Mouse (Mus musculus) CH12.LX (cell line): ENCODE results near the gene Ace3. TPM values are rescaled to one million over a fixed set of nuclear protein-coding genes. Genes with fewer than 3 reads are reported as not detected.
A peak's percentile ranks its signal among the peaks of the same experiment; 100 is the strongest.
"Not testable (repeated sequence)": the region's sequence is repeated elsewhere in the genome, so short reads cannot be mapped to it uniquely, and the experiment has no call there.

ENCODE experiments used
- DNase-seq: peaks from one replicate; pipeline ENCODE4 v3.0.0-alpha.2; 2013; ENCODE audit errors: extremely low read depth
- H3K27ac ChIP-seq: 2 replicates; pipeline ENCODE4 v1.5.1; 2012; ENCODE audit warnings: low read depth, mild to moderate bottlenecking, control low read depth, moderate library complexity; ENCODE audit not compliant: insufficient read depth
- H3K27me3 ChIP-seq: replicated peaks from 2 replicates; pipeline ENCODE3; 2012; ENCODE audit warnings: inconsistent platforms
- H3K36me3 ChIP-seq, 2 experiments: replicated peaks in 1 of 2; 2 replicates each; pipeline versions ENCODE3 to v1.6.1; 2012; ENCODE audit warnings: inconsistent platforms in 1 of 2, low read length in 1 of 2, mild to moderate bottlenecking in 1 of 2, mixed read lengths in 1 of 2, moderate library complexity in 1 of 2; ENCODE audit not compliant: control insufficient read depth in 1 of 2, insufficient read depth in 1 of 2
- H3K4me1 ChIP-seq, 2 experiments: 2 replicates each; pipeline ENCODE4 v1.6.1; 2012; ENCODE audit warnings: inconsistent platforms in 1 of 2, moderate library complexity in 1 of 2; ENCODE audit not compliant: insufficient read depth in 2 of 2, control insufficient read depth in 1 of 2
- H3K4me2 ChIP-seq: 2 replicates; pipeline ENCODE4 v1.6.1; 2012; ENCODE audit warnings: low read depth, mild to moderate bottlenecking, control low read depth; ENCODE audit not compliant: poor library complexity, insufficient read depth, severe bottlenecking
- H3K4me3 ChIP-seq, 3 experiments: fragments of 150-350 bp in 1 of 3; sonication (generic) in 1 of 3; replicated peaks in 1 of 3; 2 replicates each; pipeline versions ENCODE3 to v1.5.1; 2011 to 2012; ENCODE audit warnings: low read depth in 2 of 3, low read length in 2 of 3, mild to moderate bottlenecking in 2 of 3, moderate library complexity in 2 of 3, control low read depth in 1 of 3, improper control_type of control experiment in 1 of 3, inconsistent platforms in 1 of 3, mixed read lengths in 1 of 3; ENCODE audit not compliant: poor library complexity in 1 of 3
- H3K79me2 ChIP-seq: replicated peaks from 2 replicates; pipeline ENCODE4 v1.6.1; 2012; ENCODE audit warnings: mild to moderate bottlenecking, moderate library complexity; ENCODE audit not compliant: control insufficient read depth, poor library complexity, insufficient read depth, severe bottlenecking; ENCODE audit errors: extremely low read depth
- H3K9ac ChIP-seq: 2 replicates; pipeline ENCODE4 v1.6.1; 2012; ENCODE audit warnings: low read depth, mild to moderate bottlenecking, control low read depth, moderate library complexity; ENCODE audit not compliant: insufficient read depth
- H3K9me3 ChIP-seq: replicated peaks from 2 replicates; pipeline ENCODE3; 2012; ENCODE audit warnings: low read length, inconsistent platforms, mixed read lengths
- BHLHE40 ChIP-seq: IDR thresholded peaks from 2 replicates; pipeline ENCODE4 v1.6.1; 2011; ENCODE audit warnings: mild to moderate bottlenecking, low read depth, low read length, improper control_type of control experiment
- CHD1 ChIP-seq: IDR thresholded peaks from 2 replicates; pipeline ENCODE4 v1.6.1; 2012; ENCODE audit warnings: low read depth, low read length, improper control_type of control experiment, inconsistent platforms
- CTCF ChIP-seq, 2 experiments: IDR thresholded peaks in 1 of 2; conservative IDR thresholded peaks in 1 of 2; 2 replicates each; pipeline ENCODE4 v1.5.1; 2011 to 2012; ENCODE audit warnings: low read depth in 2 of 2, low read length in 2 of 2, improper control_type of control experiment in 1 of 2, inconsistent platforms in 1 of 2, mild to moderate bottlenecking in 1 of 2, moderate library complexity in 1 of 2
- E2F4 ChIP-seq: IDR thresholded peaks from 2 replicates; pipeline ENCODE4 v1.6.1; 2011; ENCODE audit warnings: low read depth, low read length, improper control_type of control experiment; ENCODE audit not compliant: insufficient replicate concordance
- ELF1 ChIP-seq: IDR thresholded peaks from 2 replicates; pipeline ENCODE4 v1.6.1; 2014; ENCODE audit warnings: low read depth, mild to moderate bottlenecking, inconsistent platforms, low read length, improper control_type of control experiment
- ETS1 ChIP-seq: conservative IDR thresholded peaks from 2 replicates; pipeline ENCODE4 v1.6.1; 2012; ENCODE audit warnings: low read depth, mild to moderate bottlenecking, inconsistent platforms, low read length, improper control_type of control experiment, moderate library complexity
- GABPA ChIP-seq: IDR thresholded peaks from 2 replicates; pipeline ENCODE4 v1.6.1; 2012; ENCODE audit warnings: low read depth, low read length, improper control_type of control experiment, inconsistent platforms; ENCODE audit not compliant: insufficient replicate concordance
- IRF4 ChIP-seq: IDR thresholded peaks from 2 replicates; pipeline ENCODE4 v1.6.1; 2014; ENCODE audit warnings: low read depth, mild to moderate bottlenecking, inconsistent platforms, low read length, improper control_type of control experiment
- MAZ ChIP-seq: IDR thresholded peaks from 2 replicates; pipeline ENCODE4 v1.6.1; 2012; ENCODE audit warnings: low read depth, mild to moderate bottlenecking, inconsistent platforms, low read length, improper control_type of control experiment, moderate library complexity
- MXI1 ChIP-seq: IDR thresholded peaks from 2 replicates; pipeline ENCODE4 v1.6.1; 2011; ENCODE audit warnings: mild to moderate bottlenecking, low read depth, low read length, improper control_type of control experiment
- POLR2A ChIP-seq: IDR thresholded peaks from 2 replicates; pipeline ENCODE4 v1.6.1; 2011; ENCODE audit warnings: low read depth, mild to moderate bottlenecking, improper control_type of control experiment, low read length
- SIN3A ChIP-seq: IDR thresholded peaks from 2 replicates; pipeline ENCODE4 v1.6.1; 2012; ENCODE audit warnings: low read length, improper control_type of control experiment, inconsistent platforms
- TCF12 ChIP-seq: IDR thresholded peaks from 2 replicates; pipeline ENCODE4 v1.6.1; 2014; ENCODE audit warnings: low read depth, mild to moderate bottlenecking, inconsistent platforms, low read length, improper control_type of control experiment
- UBTF ChIP-seq: IDR thresholded peaks from 2 replicates; pipeline ENCODE4 v1.6.1; 2012; ENCODE audit warnings: low read depth, mild to moderate bottlenecking, inconsistent platforms, low read length, improper control_type of control experiment, moderate library complexity
- USF1 ChIP-seq: IDR thresholded peaks from 2 replicates; pipeline ENCODE4 v1.6.1; 2014; ENCODE audit warnings: low read depth, mild to moderate bottlenecking, inconsistent platforms, low read length, improper control_type of control experiment
- dilution Hi-C: fragments of 300-500 bp; cut with MboI; formaldehyde crosslinking; loops from 2 replicates; pipeline ENCODE4 v1.14.3; 2020; ENCODE audit warnings: low sequenced_read_pairs; ENCODE audit not compliant: extremely low pct_unique_long_range_greater_than_20kb, extremely low pct_ligation_motif_present
- in situ Hi-C: fragments of 300-500 bp; cut with MboI; formaldehyde crosslinking; loops from 3 replicates; pipeline ENCODE4 v1.14.3; 2019; ENCODE audit warnings: low sequenced_read_pairs, low pct_ligation_motif_present, low pct_unique_long_range_greater_than_20kb, mixed read lengths
- polyA plus RNA-seq: library from polyadenylated mRNA; unstranded; fragments of >175 nt; gene quantifications from 2 replicates; pipeline ENCODE4 v1.2.1, GENCODE M21; 2012; ENCODE audit warnings: low read depth; ENCODE audit not compliant: insufficient read length
- total RNA-seq, 2 experiments: library from RNA; depleted of rRNA; stranded (reverse); fragments of 300-350 nt in 1 of 2; fragments of >200 nt in 1 of 2; gene quantifications; 2 replicates each; pipeline ENCODE4 v1.2.3; 2012 to 2014

The Ace3 gene
- total and polyA plus RNA-seq, 3 experiments, result not detected

DNA sequence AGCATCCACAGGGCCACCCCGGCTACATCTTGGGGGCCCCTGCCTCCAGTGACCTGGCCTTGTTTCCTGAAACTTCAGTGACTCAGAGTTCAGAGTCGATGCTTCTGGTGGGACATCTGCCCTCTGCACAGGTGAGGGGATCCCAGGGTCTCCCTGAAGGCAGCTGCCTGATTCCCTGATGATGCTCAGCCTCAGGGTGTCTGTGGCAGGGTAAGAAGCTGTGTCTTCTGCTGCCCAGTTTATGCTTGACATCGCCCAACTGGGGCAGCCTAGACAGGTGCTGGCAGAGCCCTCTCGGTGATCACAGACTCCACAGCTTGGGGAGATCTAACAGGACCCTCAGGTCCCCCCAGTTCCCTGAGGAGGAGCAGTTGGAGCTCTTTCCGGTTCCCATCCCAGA lies 33.1 kb downstream of the Ace3 start:
- no peak overlapping the region for H3K4me2 ChIP-seq
- TF ChIP-seq SIN3A (no peak), BHLHE40 (no peak), ELF1 (no peak), MAZ (no peak), ETS1 (no peak), IRF4 (no peak), MXI1 (no peak), UBTF (no peak), GABPA (no peak), USF1 (no peak), E2F4 (no peak), CHD1 (no peak)
- no peaks in the 10 kb centered on the region for H3K4me1 ChIP-seq
- H3K27ac ChIP-seq, result no peak overlapping the region
- peaks cover 8 to 9% of the 10 kb centered on the region in 2 experiments for H3K36me3 ChIP-seq
- H3K9me3 ChIP-seq, result no peaks in the 10 kb centered on the region
- dilution Hi-C loops, result no loop called here
- peaks cover 38% of the 10 kb centered on the region for H3K27me3 ChIP-seq
- DNase-seq, result no peak
- no peak overlapping the region for H3K9ac ChIP-seq
- in situ Hi-C loops, result no loop called here
- no peak overlapping the region for H3K4me3 ChIP-seq
- H3K79me2 ChIP-seq, result 0 out of 2 replicates have a peak, but pooled peaks cover 2% of the 10 kb centered on the region

DNA sequence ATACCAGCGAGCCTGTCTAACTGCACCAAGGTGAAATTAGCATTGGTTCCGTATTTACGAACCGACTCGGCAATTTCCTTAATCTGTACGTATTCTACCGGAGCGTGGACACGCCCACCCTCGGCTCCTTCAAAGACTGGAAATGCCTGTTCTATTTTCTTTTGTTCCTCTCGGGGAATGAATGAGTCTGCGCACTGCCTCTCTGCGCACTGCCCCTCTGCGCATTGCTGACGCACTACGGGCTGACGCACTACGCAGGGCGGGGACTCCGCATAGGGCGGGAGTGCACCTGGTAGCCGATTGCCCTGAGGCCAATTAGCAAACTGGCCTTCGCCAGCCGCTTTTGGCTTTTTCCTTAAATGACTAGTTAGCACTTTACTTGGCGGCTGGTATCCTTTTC lies 37.6 kb downstream of the Ace3 start:
- H3K4me2 ChIP-seq, dilution Hi-C loops: not testable (repeated sequence)
- H3K9ac ChIP-seq, result peak overlapping the region; percentile 27; the same call in 1 of the 2 replicates

DNA sequence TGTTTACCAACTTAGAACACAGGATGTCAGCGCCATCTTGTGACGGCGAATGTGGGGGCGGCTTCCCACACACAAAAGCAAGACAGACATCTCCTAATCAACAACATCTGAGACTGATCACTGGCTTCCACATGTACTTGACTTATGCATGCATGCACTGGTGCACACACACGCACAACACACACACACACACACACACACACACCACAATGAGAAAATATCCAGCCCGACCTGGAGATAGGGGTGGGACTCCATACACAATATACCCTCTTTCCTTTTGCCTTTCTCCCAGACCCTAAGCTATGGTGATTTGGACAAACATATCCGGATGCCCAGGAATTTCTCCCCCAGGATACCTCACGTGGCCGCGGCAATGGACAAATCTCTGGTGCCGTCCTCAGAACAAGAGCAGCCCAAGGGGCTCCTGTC lies 39.0 kb downstream of the Ace3 start:
- Histone ChIP-seq H3K27me3 (no peaks in the 10 kb centered on the region), H3K27ac (peak overlapping the region; percentile 14), H3K9ac (peak overlapping the region; percentile 18; the same call in 1 of the 2 replicates), H3K4me3 (peak overlapping the region; percentile 4 to 20 (median 19)), H3K36me3 (peaks cover 0 to 3% of the 10 kb centered on the region in 2 experiments), H3K4me1 (peaks cover 0 to 24% of the 10 kb centered on the region in 2 experiments; a peak in 2 of 4 replicates), H3K4me2 (peak overlapping the region; percentile 3), H3K9me3 (no peaks in the 10 kb centered on the region), H3K79me2 (peaks cover 19% of the 10 kb centered on the region)
- in situ Hi-C loops (no loop called here), dilution Hi-C loops (no loop called here)
- TF ChIP-seq POLR2A (peak; percentile 39; the same call in 1 of the 2 replicates), CTCF (conservative IDR thresholded peaks at IDR 0.05 in 1 of 2, IDR thresholded peaks at IDR 0.05 in 1 of 2; ENCODE audit: low read depth in 2 of 2, low read length in 2 of 2) (peak in 1 of 2 experiments; percentile 30; a peak in 2 of 4 replicates), TCF12 (no peak)
- DNase-seq, result peak; percentile 43

More for the DNA sequence above, 37.6 kb downstream of the Ace3 start:
- DNase-seq, H3K27me3 ChIP-seq, H3K9me3 ChIP-seq, H3K36me3 ChIP-seq, in situ Hi-C loops, H3K79me2 ChIP-seq, H3K27ac ChIP-seq: not testable (repeated sequence)
- H3K4me3 ChIP-seq, result peak overlapping the region in 2 of 3 experiments; percentile 56 to 57
- H3K4me1 ChIP-seq, result peaks cover 0 to 13% of the 10 kb centered on the region in 2 experiments; a peak in 2 of 4 replicates
